Mouse (Mus musculus) gastrocnemius, adult 2 months (tissue): ENCODE measurements around the gene Ttc16. TPM values are rescaled to one million over a fixed set of nuclear protein-coding genes. Genes with fewer than 3 reads are reported as not detected.
A peak's percentile ranks its signal among the peaks of the same experiment; 100 is the strongest.

Experiments
- DNase-seq: peaks from one replicate; pipeline ENCODE4 v3.0.0; 2022
- H3K27ac ChIP-seq: fragments of 200-600 bp; 2 replicates; pipeline ENCODE4 v1.8.1; 2022; ENCODE audit warnings: mild to moderate bottlenecking
- H3K4me3 ChIP-seq: fragments of 200-600 bp; 2 replicates; pipeline ENCODE4 v1.8.1; 2022; ENCODE audit warnings: mild to moderate bottlenecking, moderate library complexity
- CTCF ChIP-seq: fragments of 200-600 bp; IDR thresholded peaks from 2 replicates; pipeline ENCODE4 v1.8.1; 2022; ENCODE audit warnings: antibody characterized with exemption, mild to moderate bottlenecking, moderate library complexity
- intact Hi-C: fragments of 180-260 bp; cut with DNase I; formaldehyde crosslinking; loops from one replicate; pipeline ENCODE4 v1.15.1; 2025
- long read RNA-seq, 2 experiments: library from polyadenylated mRNA; stranded (forward); transcript quantifications; one replicate each; pipeline ENCODE4 v2.0.0; 2021
- total RNA-seq, 2 experiments: library from RNA; stranded (reverse); gene quantifications; 2 replicates each; pipeline ENCODE4 v1.2.3; 2021

The Ttc16 gene
- total RNA-seq: not detected
- long read RNA-seq, experiment 1: 0 reads
- long read RNA-seq, experiment 2, partial matches to known transcripts: 0 of 1 reads
- long read RNA-seq, experiment 2, other reads (novel, unspliced or antisense): 1 of 1 reads

- Histone ChIP-seq H3K4me3 (peak within 1 kb of the TSS; percentile 90), H3K27ac (peak within 1 kb of the TSS; percentile 91)
- peak; percentile 99 for DNase-seq
- intact Hi-C loops: no loop called here
- TF ChIP-seq CTCF: no peak
Measured at GRCm38 (mm10) chr2:32775359-32776074, at the start of gene Ttc16, which contains the start of gene Ptrh1. Gene Ttc16, minus strand, starts transcription at chr2:32775633. Gene Ptrh1, plus strand, starts transcription at chr2:32775786.

- Histone ChIP-seq H3K27ac (no peak overlapping the region), H3K4me3 (no peak overlapping the region)
- intact Hi-C loops: no loop called here
- DNase-seq: no peak
- TF ChIP-seq CTCF: no peak
Measured at GRCm38 (mm10) chr2:32824778-32825177, 49.3 kb upstream of the Ttc16 start.

- Histone ChIP-seq H3K4me3 (no peak overlapping the region), H3K27ac (no peak overlapping the region)
- intact Hi-C loops: no loop called here
- no peak for TF ChIP-seq CTCF
- no peak for DNase-seq
Measured at GRCm38 (mm10) chr2:32824181-32824580, 48.7 kb upstream of the Ttc16 start.

- Histone ChIP-seq H3K27ac (no peak overlapping the region), H3K4me3 (no peak overlapping the region)
- DNase-seq: no peak
- intact Hi-C loops: no loop called here
- no peak for TF ChIP-seq CTCF
Measured at GRCm38 (mm10) chr2:32823579-32824154, 48.2 kb upstream of the Ttc16 start.

GRCm38 (mm10) chr2:32823153-32823552 lies 47.7 kb upstream of the Ttc16 start:
- intact Hi-C loops: no loop called here
- H3K27ac ChIP-seq: no peak overlapping the region
- no peak for TF ChIP-seq CTCF
- no peak for DNase-seq
- no peak overlapping the region for H3K4me3 ChIP-seq

GRCm38 (mm10) chr2:32822643-32823042 lies 47.2 kb upstream of the Ttc16 start:
- H3K4me3 ChIP-seq: no peak overlapping the region
- no peak for TF ChIP-seq CTCF

GRCm38 (mm10) chr2:32821041-32821802 lies 45.8 kb upstream of the Ttc16 start:
- H3K4me3 ChIP-seq: no peak overlapping the region
- H3K27ac ChIP-seq: no peak overlapping the region
- TF ChIP-seq CTCF: peak; percentile 66
- intact Hi-C loops: loop anchor here (1.0 kb wide), 1 partner anchor 33 kb away; no protein-coding TSS in a partner anchor
- DNase-seq: peak; percentile 45

More at GRCm38 (mm10) chr2:32822643-32823042, 47.2 kb upstream of the Ttc16 start:
- H3K27ac ChIP-seq: no peak overlapping the region
- intact Hi-C loops: no loop called here
- DNase-seq: no peak

GRCm38 (mm10) chr2:32818208-32818607 lies 42.8 kb upstream of the Ttc16 start:
- Histone ChIP-seq H3K4me3 (no peak overlapping the region), H3K27ac (no peak overlapping the region)
- DNase-seq: no peak
- no peak for TF ChIP-seq CTCF
- intact Hi-C loops: no loop called here

- no peak overlapping the region for H3K27ac ChIP-seq
- intact Hi-C loops: no loop called here
- no peak for DNase-seq
- no peak overlapping the region for H3K4me3 ChIP-seq
- no peak for TF ChIP-seq CTCF
Measured at GRCm38 (mm10) chr2:32817589-32817988, 42.2 kb upstream of the Ttc16 start.

- no peak overlapping the region for H3K27ac ChIP-seq
- H3K4me3 ChIP-seq: no peak overlapping the region
- no peak for TF ChIP-seq CTCF
- no peak for DNase-seq
- intact Hi-C loops: no loop called here
Measured at GRCm38 (mm10) chr2:32816946-32817581, 41.6 kb upstream of the Ttc16 start.

GRCm38 (mm10) chr2:32816497-32816896 lies 41.1 kb upstream of the Ttc16 start:
- no peak for DNase-seq
- intact Hi-C loops: no loop called here
- H3K27ac ChIP-seq: no peak overlapping the region

GRCm38 (mm10) chr2:32811959-32812358 lies 36.5 kb upstream of the Ttc16 start:
- intact Hi-C loops: no loop called here

More at GRCm38 (mm10) chr2:32816497-32816896, 41.1 kb upstream of the Ttc16 start:
- H3K4me3 ChIP-seq: no peak overlapping the region
- no peak for TF ChIP-seq CTCF

More at GRCm38 (mm10) chr2:32811959-32812358, 36.5 kb upstream of the Ttc16 start:
- no peak overlapping the region for H3K4me3 ChIP-seq
- TF ChIP-seq CTCF: no peak
- no peak overlapping the region for H3K27ac ChIP-seq
- DNase-seq: no peak
